Mouse (Mus musculus) heart, embryonic 14.5 days (tissue): ENCODE results near the gene Hdac10. TPM values are rescaled to one million over a fixed set of nuclear protein-coding genes. Genes with fewer than 3 reads are reported as not detected.

Experiments used
- ATAC-seq: fragments of 200-750 bp; cut with Nextera tagmentation; 2 replicates; pipeline ENCODE4 v1.8.0; 2017; ENCODE audit warnings: low read depth, moderate TSS enrichment; ENCODE audit not compliant: insufficient number of reproducible peaks, insufficient read depth, low FRiP score
- H3K27ac ChIP-seq, 2 experiments: fragments of 200-500 bp in 1 of 2; fragments of 300-500 bp in 1 of 2; sonication (generic) in 1 of 2; replicated peaks in 1 of 2; 2 replicates each; pipeline ENCODE4 v1.5.1; 2012 to 2014; ENCODE audit warnings: low read depth in 2 of 2, low read length in 2 of 2, control low read depth in 1 of 2, mild to moderate bottlenecking in 1 of 2, mixed read lengths in 1 of 2; ENCODE audit not compliant: control insufficient read depth in 1 of 2, insufficient read depth in 1 of 2
- H3K27me3 ChIP-seq: fragments of 300-500 bp; sonication (generic); 2 replicates; pipeline ENCODE4 v1.6.1; 2014; ENCODE audit warnings: mild to moderate bottlenecking, low read length, control low read depth; ENCODE audit not compliant: control insufficient read depth, insufficient read depth
- H3K36me3 ChIP-seq: fragments of 300-500 bp; sonication (generic); 2 replicates; pipeline ENCODE4 v1.6.1; 2014; ENCODE audit warnings: mild to moderate bottlenecking, control low read depth, low read length, mixed read lengths; ENCODE audit not compliant: control insufficient read depth, insufficient read depth
- H3K4me1 ChIP-seq, 2 experiments: fragments of 200-500 bp in 1 of 2; fragments of 300-500 bp in 1 of 2; sonication (generic) in 1 of 2; 2 replicates each; pipeline ENCODE4 v1.6.1; 2012 to 2014; ENCODE audit warnings: low read length in 2 of 2, control low read depth in 1 of 2, mixed read lengths in 1 of 2; ENCODE audit not compliant: control insufficient read depth in 2 of 2, insufficient read depth in 2 of 2
- H3K4me2 ChIP-seq: fragments of 300-500 bp; sonication (generic); 2 replicates; pipeline ENCODE4 v1.6.1; 2014; ENCODE audit warnings: mild to moderate bottlenecking, low read length
- H3K4me3 ChIP-seq, 2 experiments: fragments of 200-500 bp in 1 of 2; fragments of 300-500 bp in 1 of 2; sonication (generic) in 1 of 2; 2 replicates each; pipeline ENCODE4 v1.5.1; 2012 to 2014; ENCODE audit warnings: low read length in 2 of 2, mild to moderate bottlenecking in 2 of 2, control low read depth in 1 of 2, low read depth in 1 of 2, moderate library complexity in 1 of 2; ENCODE audit not compliant: control insufficient read depth in 1 of 2, insufficient read depth in 1 of 2
- H3K9ac ChIP-seq: fragments of 300-500 bp; sonication (generic); 2 replicates; pipeline ENCODE4 v1.6.1; 2014; ENCODE audit warnings: mild to moderate bottlenecking, low read length
- H3K9me3 ChIP-seq: fragments of 300-500 bp; sonication (generic); 2 replicates; pipeline ENCODE4 v1.6.1; 2016; ENCODE audit warnings: low read length, control low read depth; ENCODE audit not compliant: control insufficient read depth
- WGBS: fragments of 180-500 bp; shearing (Covaris S2); extraction: QIAGEN DNeasy Blood & Tissue Kit; methylation state at CpG from one replicate; pipeline ENCODE4 v1.1.7; 2014; 5-methylcytosine and 5-hydroxymethylcytosine counted together
- polyA plus RNA-seq: library from polyadenylated mRNA; unstranded; fragments of >200 nt; fragmentation: Nextera tagmentation; extraction: Ambion mirVana; gene quantifications from 2 replicates; pipeline ENCODE4 v1.2.1, GENCODE M21; 2014

Gene Hdac10
- polyA plus RNA-seq, 1 experiment from 2014 or later, result 11.0 TPM

- H3K4me2 ChIP-seq, result no peak overlapping the region
- ATAC-seq, result no peak
- H3K27ac ChIP-seq, result no peak overlapping the region
These were observed 32.9 kb upstream of the Hdac10 start for GRCm38 (mm10) chr15:89161397-89161796.

GRCm38 (mm10) chr15:89158516-89158915, 30.0 kb upstream of the Hdac10 start:
- no peak for ATAC-seq
- Histone ChIP-seq H3K27ac (no peak overlapping the region), H3K9ac (no peak overlapping the region), H3K4me3 (no peak overlapping the region), H3K4me1 (no peaks in the 10 kb centered on the region), H3K27me3 (no peaks in the 10 kb centered on the region), H3K9me3 (no peaks in the 10 kb centered on the region), H3K36me3 (peaks cover 100% of the 10 kb centered on the region), H3K4me2 (no peak overlapping the region)
- 90% methylated on average over 16 of the region's 16 CpGs for WGBS

More at GRCm38 (mm10) chr15:89161397-89161796, 32.9 kb upstream of the Hdac10 start:
- Histone ChIP-seq H3K9me3 (no peaks in the 10 kb centered on the region), H3K4me3 (no peak overlapping the region), H3K36me3 (peaks cover 100% of the 10 kb centered on the region), H3K27me3 (no peaks in the 10 kb centered on the region), H3K4me1 (no peaks in the 10 kb centered on the region), H3K9ac (no peak overlapping the region)
- WGBS, result 86% methylated on average over 9 of the region's 9 CpGs

- no peak overlapping the region for H3K4me3 ChIP-seq
- no peak for ATAC-seq
- no peaks in the 10 kb centered on the region for H3K4me1 ChIP-seq
- H3K9ac ChIP-seq, result no peak overlapping the region
- no peaks in the 10 kb centered on the region for H3K27me3 ChIP-seq
- no peak overlapping the region for H3K27ac ChIP-seq
- WGBS, result 56% methylated on average over 7 of the region's 7 CpGs
- H3K36me3 ChIP-seq, result peaks cover 97% of the 10 kb centered on the region
- no peak overlapping the region for H3K4me2 ChIP-seq
- no peaks in the 10 kb centered on the region for H3K9me3 ChIP-seq
These were observed 29.5 kb upstream of the Hdac10 start for GRCm38 (mm10) chr15:89157954-89158353.

GRCm38 (mm10) chr15:89152312-89152711, 23.8 kb upstream of the Hdac10 start:
- Histone ChIP-seq H3K4me2 (no peak overlapping the region), H3K4me1 (peaks cover 4 to 10% of the 10 kb centered on the region in 2 experiments), H3K27ac (no peak overlapping the region), H3K36me3 (peaks cover 41% of the 10 kb centered on the region), H3K9ac (no peak overlapping the region), H3K9me3 (no peaks in the 10 kb centered on the region), H3K27me3 (peaks cover 25% of the 10 kb centered on the region), H3K4me3 (no peak overlapping the region)
- ATAC-seq, result no peak

GRCm38 (mm10) chr15:89150041-89150390, 21.5 kb upstream of the Hdac10 start:
- Histone ChIP-seq H3K9ac (0 out of 2 replicates have a peak overlapping the region, but pooled peaks have one; percentile 76), H3K4me1 (peaks cover 9 to 19% of the 10 kb centered on the region in 2 experiments), H3K4me3 (peak overlapping the region; percentile 14 to 70; a peak in 3 of 4 replicates), H3K4me2 (peak overlapping the region; percentile 96), H3K27me3 (peaks cover 47% of the 10 kb centered on the region), H3K9me3 (no peaks in the 10 kb centered on the region), H3K36me3 (peaks cover 18% of the 10 kb centered on the region), H3K27ac (no peak overlapping the region)
- no peak for ATAC-seq
- WGBS, result 1% methylated on average over 13 of the region's 13 CpGs

GRCm38 (mm10) chr15:89149271-89150040, 21.0 kb upstream of the Hdac10 start, which contains the start of gene Mapk11:
TSS of gene Mapk11 (minus strand) at chr15:89149628.
- peak within 1 kb of the TSS; percentile 76 for H3K9ac ChIP-seq
- H3K4me2 ChIP-seq, result peak within 1 kb of the TSS; percentile 96
- peak; percentile 54 for ATAC-seq
- H3K27ac ChIP-seq, result no peak within 1 kb of the TSS
- peaks cover 48% of the 10 kb centered on the region for H3K27me3 ChIP-seq
- H3K9me3 ChIP-seq, result no peaks in the 10 kb centered on the region
- H3K4me3 ChIP-seq, result peak within 1 kb of the TSS; percentile 61 to 70
- under 1% methylated on average over 48 of the region's 61 CpGs for WGBS
- peaks cover 12% of the 10 kb centered on the region for H3K36me3 ChIP-seq
- H3K4me1 ChIP-seq, result peaks cover 9 to 19% of the 10 kb centered on the region in 2 experiments

GRCm38 (mm10) chr15:89148496-89149270, 20.2 kb upstream of the Hdac10 start:
- H3K36me3 ChIP-seq, result peaks cover 4% of the 10 kb centered on the region
- H3K27ac ChIP-seq, result no peak overlapping the region
- peak overlapping the region; percentile 76 for H3K9ac ChIP-seq
- H3K4me1 ChIP-seq, result peaks cover 9 to 19% of the 10 kb centered on the region in 2 experiments
- H3K9me3 ChIP-seq, result no peaks in the 10 kb centered on the region
- peak overlapping the region; percentile 96 for H3K4me2 ChIP-seq
- peaks cover 48% of the 10 kb centered on the region for H3K27me3 ChIP-seq
- WGBS, result 5% methylated on average over 24 of the region's 25 CpGs
- H3K4me3 ChIP-seq, result peak overlapping the region; percentile 61 to 70
- no peak for ATAC-seq
